Mouse (Mus musculus) layer of hippocampus, adult 11-12 months (tissue): ENCODE measurements around the gene 2410015M20Rik.
"Not testable (repeated sequence)": the region's sequence is repeated elsewhere in the genome, so short reads cannot be mapped to it uniquely, and the experiment has no call there.

ENCODE experiments used
- DNase-seq: peaks from one replicate; pipeline ENCODE4 v3.0.0; 2022; ENCODE audit warnings: low spot score

2410015M20Rik gene

GRCm38 (mm10) chr17:56613236-56613844 lies 3.8 kb upstream of the 2410015M20Rik start, which contains the start of gene Rpl36:
Gene Rpl36 (plus strand): TSS chr17:56613416.
- peak; percentile 97 for DNase-seq

GRCm38 (mm10) chr17:56612565-56612939 lies 3.0 kb upstream of the 2410015M20Rik start:
- not testable (repeated sequence) for DNase-seq

- no peak for DNase-seq
Measured at GRCm38 (mm10) chr17:56611861-56612564, 2.4 kb upstream of the 2410015M20Rik start.

GRCm38 (mm10) chr17:56611323-56611722 lies 1.8 kb upstream of the 2410015M20Rik start:
- DNase-seq = no peak

- no peak for DNase-seq
Measured at GRCm38 (mm10) chr17:56608699-56609098, 872 bp downstream of the 2410015M20Rik start.

GRCm38 (mm10) chr17:56607521-56608062 lies 2.0 kb downstream of the 2410015M20Rik start:
- DNase-seq = no peak

GRCm38 (mm10) chr17:56605431-56605830 lies 4.1 kb downstream of the 2410015M20Rik start:
- DNase-seq = no peak

- DNase-seq = no peak
Measured at GRCm38 (mm10) chr17:56604422-56604821, 5.1 kb downstream of the 2410015M20Rik start.

GRCm38 (mm10) chr17:56604070-56604380 lies 5.5 kb downstream of the 2410015M20Rik start:
- DNase-seq = no peak

- DNase-seq = no peak
Measured at GRCm38 (mm10) chr17:56603186-56604069, 6.1 kb downstream of the 2410015M20Rik start.

- no peak for DNase-seq
Measured at GRCm38 (mm10) chr17:56593527-56594271, 15.9 kb downstream of the 2410015M20Rik start.

GRCm38 (mm10) chr17:56592553-56592952 lies 17.0 kb downstream of the 2410015M20Rik start:
- no peak for DNase-seq

GRCm38 (mm10) chr17:56588921-56589320 lies 20.6 kb downstream of the 2410015M20Rik start:
- no peak for DNase-seq

- DNase-seq = no peak
Measured at GRCm38 (mm10) chr17:56587773-56588172, 21.8 kb downstream of the 2410015M20Rik start.

- no peak for DNase-seq
Measured at GRCm38 (mm10) chr17:56585171-56585821, 24.3 kb downstream of the 2410015M20Rik start.

GRCm38 (mm10) chr17:56584257-56585130 lies 25.1 kb downstream of the 2410015M20Rik start, which contains the start of the genes Safb2 and Safb:
Gene Safb2 (minus strand): TSS chr17:56584585.
Gene Safb (plus strand): TSS chr17:56584825.
- peak; percentile 99 for DNase-seq

GRCm38 (mm10) chr17:56583611-56584256 lies 25.8 kb downstream of the 2410015M20Rik start:
- DNase-seq = peak; percentile 56

- DNase-seq = no peak
Measured at GRCm38 (mm10) chr17:56583071-56583470, 26.5 kb downstream of the 2410015M20Rik start.

GRCm38 (mm10) chr17:56572939-56573338 lies 36.6 kb downstream of the 2410015M20Rik start:
- DNase-seq = no peak
